Mouse (Mus musculus): ENCODE results near the gene Gm17067. TPM values are rescaled to one million over a fixed set of nuclear protein-coding genes. Genes with fewer than 3 reads are reported as not detected.
"Not testable (repeated sequence)": the region's sequence is repeated elsewhere in the genome, so short reads cannot be mapped to it uniquely, and the experiment has no call there.

Gene Gm17067
- not detected in 2 replicates for total RNA-seq (2015)
- total RNA-seq (2017): not detected in 2 replicates

DNA sequence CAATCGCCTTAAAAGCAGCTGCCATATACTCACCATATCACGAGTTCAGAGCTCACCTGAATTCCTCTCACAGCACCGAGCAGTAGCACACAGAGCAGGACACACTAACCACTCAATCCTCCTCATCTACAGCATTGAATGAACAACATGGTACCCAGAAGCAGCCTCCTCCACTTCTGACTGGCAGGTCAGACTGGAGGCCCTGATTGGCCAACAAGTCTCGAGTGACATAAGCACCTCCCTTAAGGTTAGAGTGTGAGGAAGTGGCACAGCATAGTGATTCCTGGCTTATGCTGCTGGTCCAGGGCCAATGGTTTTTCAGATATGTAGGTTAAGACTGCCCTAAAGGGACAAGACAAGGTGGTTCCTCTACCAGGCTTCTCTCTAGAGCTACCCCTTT lies at the start of gene Gm17067:
Gene Gm17067, minus strand, starts transcription at position 101 of the 400 bp plus-strand sequence.
- ATAC-seq (ENCODE audit: poor library complexity, severe bottlenecking): not testable (repeated sequence)

GRCm38 (mm10) chr7:42749836-42750235 lies 23.0 kb upstream of the Gm17067 start:
- no peak for ATAC-seq (ENCODE audit: poor library complexity, severe bottlenecking)

- no peak for ATAC-seq (ENCODE audit: poor library complexity, severe bottlenecking)
Observed at GRCm38 (mm10) chr7:42738536-42739210, 11.9 kb upstream of the Gm17067 start.

GRCm38 (mm10) chr7:42693251-42693650 lies 33.6 kb downstream of the Gm17067 start:
- not testable (repeated sequence) for ATAC-seq (ENCODE audit: poor library complexity, severe bottlenecking)

- ATAC-seq (ENCODE audit: poor library complexity, severe bottlenecking): peak; percentile 99
Observed at GRCm38 (mm10) chr7:42692362-42693158, 34.3 kb downstream of the Gm17067 start, which contains the start of gene Zfp975. Gene Zfp975, minus strand, starts transcription at chr7:42692742.

DNA sequence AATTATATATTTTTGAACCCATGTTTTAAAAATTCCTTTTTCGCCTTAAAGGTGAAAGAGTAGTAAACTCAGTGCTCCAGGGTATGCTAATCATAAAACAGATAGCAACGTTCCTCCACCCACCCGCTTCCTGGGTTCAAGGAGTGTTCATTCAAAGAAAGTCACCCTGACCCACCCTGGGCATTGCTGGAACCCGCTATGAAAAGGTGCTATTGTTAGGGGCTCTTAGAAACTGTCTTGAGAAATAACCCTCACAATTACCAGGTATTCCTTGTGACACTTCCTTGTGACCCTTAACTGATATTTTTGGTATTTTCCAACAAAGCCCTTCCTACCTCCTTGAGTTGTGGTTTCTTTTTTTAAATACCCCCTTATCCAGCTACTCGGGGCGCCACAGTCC lies 46.7 kb downstream of the Gm17067 start:
- not testable (repeated sequence) for ATAC-seq (ENCODE audit: poor library complexity, severe bottlenecking)

- not testable (repeated sequence) for ATAC-seq (ENCODE audit: poor library complexity, severe bottlenecking)
Observed at GRCm38 (mm10) chr7:42679646-42680045, 47.2 kb downstream of the Gm17067 start.

- ATAC-seq (ENCODE audit: poor library complexity, severe bottlenecking): not testable (repeated sequence)
Observed at GRCm38 (mm10) chr7:42660140-42660539, 66.7 kb downstream of the Gm17067 start.

Other genes with a start within 250 kb of the Gm17067 start
- 11.5 and 12.5 TPM in 2 replicates for gene Zfp141, start 221.3 kb downstream of the Gm17067 start, total RNA-seq (2015)
- gene Zfp141, start 221.3 kb downstream of the Gm17067 start, total RNA-seq (2017): 12.0 and 14.3 TPM in 2 replicates
- gene Gm21028, start 148.4 kb downstream of the Gm17067 start, total RNA-seq (2015): not detected in 2 replicates
- not detected in 2 replicates for gene Gm21028, start 148.4 kb downstream of the Gm17067 start, total RNA-seq (2017)
- not detected in 2 replicates for gene Zfp977, start 134.5 kb downstream of the Gm17067 start, total RNA-seq (2015)
- 0.26 TPM in 1 of 2 replicates, not detected in the other for gene Zfp977, start 134.5 kb downstream of the Gm17067 start, total RNA-seq (2017)
- gene Zfp976, start 84.4 kb downstream of the Gm17067 start, total RNA-seq (2015): 0.52 and 1.2 TPM in 2 replicates
- gene Zfp976, start 84.4 kb downstream of the Gm17067 start, total RNA-seq (2017): 0.40 and 0.85 TPM in 2 replicates
- 1.8 and 3.2 TPM in 2 replicates for gene Zfp975, start 34.3 kb downstream of the Gm17067 start, total RNA-seq (2015)
- 2.0 and 2.3 TPM in 2 replicates for gene Zfp975, start 34.3 kb downstream of the Gm17067 start, total RNA-seq (2017)
- gene Vmn2r62, start 66.5 kb upstream of the Gm17067 start, total RNA-seq (2015): not detected in 2 replicates
- not detected in 2 replicates for gene Vmn2r62, start 66.5 kb upstream of the Gm17067 start, total RNA-seq (2017)
- not detected in 2 replicates for gene Gm2381, start 140.2 kb upstream of the Gm17067 start, total RNA-seq (2015)
- gene Gm2381, start 140.2 kb upstream of the Gm17067 start, total RNA-seq (2017): not detected in 2 replicates
- gene Vmn2r63, start 206.8 kb upstream of the Gm17067 start, total RNA-seq (2015): not detected in 2 replicates
- not detected in 2 replicates for gene Vmn2r63, start 206.8 kb upstream of the Gm17067 start, total RNA-seq (2017)

Data from megakaryocyte, adult 5-6 weeks (primary cell).